In the genomic region with DNA sequence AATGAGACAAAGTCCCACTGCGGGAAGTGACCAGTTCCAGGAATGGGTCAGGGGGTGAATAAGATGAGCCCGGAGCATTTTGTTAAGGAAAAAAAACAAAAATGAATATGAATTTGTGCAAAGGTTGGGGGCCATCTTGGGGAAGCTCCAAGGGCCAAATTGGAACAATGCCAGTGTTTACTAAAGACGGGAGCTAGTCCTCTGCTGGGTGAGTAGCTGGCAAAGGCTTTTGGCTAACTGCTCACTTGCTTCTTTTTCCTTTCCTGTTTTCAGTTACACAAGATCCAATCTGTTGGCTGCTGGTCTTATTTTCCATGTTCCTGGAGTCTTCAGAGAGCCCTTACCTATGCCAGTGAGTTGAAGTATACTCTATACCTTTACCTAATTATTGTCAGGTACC, we compare ENCODE assay signal across 14 mouse cellular contexts.
"Had no signal": no experiment of that assay in that cellular context is flagged by ENCODE, and none has a peak within 500 bp of the region (broad histone marks: within the 10 kb centered on the region; RNA-seq: fewer than 3 reads in every experiment).

No protein-coding gene starts in this region.

- H3K27me3 ChIP-seq: kidney, embryonic 15.5 days; limb, embryonic 12.5 days; limb, embryonic 15.5 days; liver, embryonic 12.5 days; liver, embryonic 15.5 days had no signal

- H3K9me3 ChIP-seq: kidney, embryonic 15.5 days; limb, embryonic 12.5 days; limb, embryonic 15.5 days; liver, embryonic 12.5 days; liver, embryonic 15.5 days had no signal

- DNase-seq: kidney, adult 18-20 months; kidney, postnatal 10 days; kidney, postnatal 36 days; left cerebral cortex, postnatal 4 days; midbrain, embryonic 14.5 days; thymus, adult 18-20 months; thymus, postnatal 36 days had no signal

- H3K36me3 ChIP-seq: kidney, embryonic 15.5 days; limb, embryonic 12.5 days; limb, embryonic 15.5 days; liver, embryonic 12.5 days; liver, embryonic 15.5 days had no signal

- H3K4me2 ChIP-seq: kidney, embryonic 15.5 days; limb, embryonic 12.5 days; limb, embryonic 15.5 days; liver, embryonic 12.5 days; liver, embryonic 15.5 days; midbrain, embryonic 11.5 days had no signal

- H3K4me3 ChIP-seq: kidney, embryonic 15.5 days; limb, embryonic 12.5 days; limb, embryonic 15.5 days; liver, embryonic 12.5 days; liver, embryonic 15.5 days had no signal

- H3K4me1 ChIP-seq: kidney, embryonic 15.5 days; limb, embryonic 12.5 days; limb, embryonic 15.5 days; liver, embryonic 12.5 days; liver, embryonic 15.5 days had no signal

- ATAC-seq: intestine, embryonic 16.5 days; liver, embryonic 12.5 days had no signal

- H3K9ac ChIP-seq: kidney, embryonic 15.5 days; limb, embryonic 12.5 days; limb, embryonic 15.5 days; liver, embryonic 12.5 days; liver, embryonic 15.5 days had no signal

- H3K27ac ChIP-seq: kidney, embryonic 15.5 days; limb, embryonic 12.5 days; limb, embryonic 15.5 days; liver, embryonic 12.5 days; liver, embryonic 15.5 days had no signal
